Mouse (Mus musculus) left cerebral cortex, adult 18-20 months (tissue): ENCODE results near the gene Klhl3. TPM values are rescaled to one million over a fixed set of nuclear protein-coding genes. Genes with fewer than 3 reads are reported as not detected.

Experiments used
- DNase-seq, 2 experiments: peaks; one replicate each; pipeline ENCODE4 v3.0.0; 2021 to 2022; ENCODE audit warnings: low spot score in 2 of 2, mixed read lengths in 1 of 2
- total RNA-seq, 2 experiments: library from RNA; stranded (reverse); gene quantifications; 2 replicates each; pipeline ENCODE4 v1.2.3; 2021

Gene Klhl3
- total RNA-seq, 2 experiments from 2014 or later: 30.1 to 33.9 TPM

GRCm38 (mm10) chr13:58025701-58026414 is 87.5 kb downstream of the Klhl3 start:
- DNase-seq: no peak

DNA sequence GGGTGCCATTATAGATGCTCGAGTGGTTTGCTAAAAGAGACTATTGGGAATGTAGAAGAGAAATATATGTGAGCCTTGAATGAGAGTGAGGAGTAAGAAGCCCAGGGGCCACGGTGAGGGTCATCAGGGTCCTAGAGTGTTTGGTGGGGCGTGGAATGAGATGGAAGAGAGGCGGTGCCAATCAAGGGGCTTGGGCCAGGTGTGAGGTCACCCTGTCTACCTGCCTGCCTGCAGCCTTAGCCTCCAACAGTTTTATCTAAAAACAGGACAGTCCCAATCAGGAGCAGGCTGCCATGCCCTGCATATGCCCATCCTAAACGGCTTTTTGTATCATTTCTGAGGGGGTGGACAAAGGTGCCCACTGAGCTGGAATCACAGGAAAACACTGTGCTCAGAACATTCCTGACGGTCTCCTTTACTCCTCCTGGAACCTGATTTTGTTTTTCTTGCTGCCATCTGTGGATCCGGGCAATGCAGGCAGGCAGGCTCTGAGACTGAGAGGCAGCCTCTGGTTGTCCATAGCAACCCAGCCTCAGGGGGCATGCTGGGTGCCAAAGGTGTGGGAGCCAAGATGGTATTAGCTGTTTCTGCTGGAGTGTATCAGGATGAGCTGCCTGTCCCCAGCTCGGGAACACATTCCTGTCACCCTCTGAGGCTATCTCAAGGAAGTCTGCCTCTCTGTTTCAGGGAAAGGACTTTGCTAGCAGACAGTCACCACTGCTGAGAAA is 89.5 kb downstream of the Klhl3 start:
- no peak for DNase-seq

DNA sequence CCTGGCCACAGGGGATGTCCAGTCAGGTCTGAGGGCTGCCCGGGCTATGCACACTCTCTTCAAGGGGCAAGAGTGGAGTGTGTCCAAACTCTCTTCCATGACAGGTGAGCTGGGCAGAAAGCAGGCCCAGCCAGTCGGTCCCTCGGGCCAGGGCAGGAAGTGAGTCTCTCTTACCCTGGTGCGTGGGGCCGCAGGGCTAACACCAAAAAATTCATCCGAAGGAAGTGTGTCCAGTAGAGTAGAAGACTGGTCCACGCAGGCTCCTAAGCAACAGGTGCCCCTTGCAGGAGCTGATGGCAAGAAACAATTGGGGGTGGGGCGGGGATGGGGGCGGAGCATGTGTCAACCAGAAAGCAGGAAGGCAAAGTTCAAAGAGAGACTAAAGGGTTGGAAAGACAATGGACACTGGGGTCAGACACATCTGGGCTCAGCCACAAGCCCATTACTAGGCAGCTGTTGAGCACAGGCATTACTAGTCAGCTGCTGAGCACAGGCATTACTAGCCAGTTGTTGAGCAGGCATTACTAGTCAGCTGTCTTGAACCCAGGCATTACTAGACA is 90.3 kb downstream of the Klhl3 start:
- DNase-seq: no peak

DNA sequence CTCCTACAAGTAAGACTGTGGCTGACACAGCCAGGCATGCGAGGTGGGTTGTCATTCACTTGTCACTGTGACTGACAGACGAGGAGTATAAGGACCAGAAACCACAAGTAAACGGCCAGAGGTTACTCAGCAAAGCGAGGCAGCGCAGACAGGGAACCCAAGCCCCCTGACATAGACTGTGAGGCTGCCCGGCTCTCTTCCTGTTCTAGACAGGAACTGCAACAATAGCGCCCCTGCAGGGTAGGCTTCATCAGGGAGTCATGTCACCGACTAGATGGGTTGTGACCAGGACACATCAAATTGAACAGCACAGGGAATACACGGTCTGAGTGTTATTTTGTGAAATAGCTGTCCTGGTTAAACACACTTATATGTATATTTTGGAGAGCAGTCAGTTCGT is 93.0 kb downstream of the Klhl3 start:
- DNase-seq: no peak

DNA sequence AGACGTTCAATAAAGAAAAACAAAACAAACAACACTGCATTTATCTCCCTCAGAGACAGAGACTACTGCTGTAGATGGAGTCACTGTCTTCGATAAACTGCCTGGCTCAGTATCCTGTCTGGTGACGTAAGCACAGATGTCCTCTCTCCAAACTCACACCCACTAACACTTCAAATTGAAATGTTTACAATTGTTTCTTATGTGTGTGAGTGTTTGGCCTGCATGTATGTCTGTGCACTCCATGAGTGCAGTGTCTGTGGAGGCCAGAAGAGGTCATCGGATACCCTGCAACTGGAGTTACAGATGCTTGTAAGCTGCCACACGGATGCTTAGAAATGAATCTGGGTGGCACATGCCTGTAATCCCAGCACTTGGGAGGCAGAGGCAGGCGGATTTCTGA is 96.1 kb downstream of the Klhl3 start:
- DNase-seq: no peak

DNA sequence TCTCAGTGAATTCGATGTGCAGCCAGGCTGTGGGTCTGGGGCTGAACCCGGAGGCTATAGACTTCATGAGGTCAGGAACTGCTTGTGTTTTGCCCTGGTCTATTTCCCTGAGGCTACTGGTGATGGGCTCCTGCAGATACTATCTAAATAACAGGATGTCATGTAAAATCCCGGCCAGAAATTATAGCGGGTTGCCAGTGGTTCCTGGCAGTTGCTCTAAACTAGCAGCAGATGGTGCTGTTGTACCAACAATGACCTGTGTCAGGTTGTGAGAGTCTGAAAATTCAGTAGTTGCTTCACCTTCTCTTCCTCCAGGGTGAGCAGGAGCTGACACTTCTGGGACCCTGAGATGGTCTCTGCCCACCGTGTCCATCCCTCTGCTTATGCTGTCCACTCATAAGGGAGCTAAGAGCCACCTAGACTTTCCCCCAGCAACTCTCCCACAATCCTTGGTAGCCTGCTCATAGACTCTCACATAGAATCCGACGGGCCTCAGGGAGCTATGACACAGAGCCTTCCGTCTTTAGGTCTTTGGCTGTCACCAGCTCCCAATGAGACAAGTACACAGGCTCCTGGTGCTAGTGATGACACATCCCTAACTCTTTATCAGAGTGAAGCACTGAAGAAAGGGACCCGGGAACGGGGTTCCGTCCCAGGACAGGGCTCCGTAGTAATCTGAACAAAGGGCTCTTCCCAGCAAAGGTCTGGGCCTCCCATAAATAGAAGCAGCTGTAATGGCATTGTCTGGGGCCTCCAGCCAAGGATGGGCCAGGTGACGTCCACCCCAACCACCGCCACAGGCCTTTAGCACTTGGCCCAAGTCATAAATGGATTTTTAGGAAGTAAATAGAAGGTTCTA is 101.1 kb downstream of the Klhl3 start:
- peak; percentile 44 to 50 for DNase-seq

DNA sequence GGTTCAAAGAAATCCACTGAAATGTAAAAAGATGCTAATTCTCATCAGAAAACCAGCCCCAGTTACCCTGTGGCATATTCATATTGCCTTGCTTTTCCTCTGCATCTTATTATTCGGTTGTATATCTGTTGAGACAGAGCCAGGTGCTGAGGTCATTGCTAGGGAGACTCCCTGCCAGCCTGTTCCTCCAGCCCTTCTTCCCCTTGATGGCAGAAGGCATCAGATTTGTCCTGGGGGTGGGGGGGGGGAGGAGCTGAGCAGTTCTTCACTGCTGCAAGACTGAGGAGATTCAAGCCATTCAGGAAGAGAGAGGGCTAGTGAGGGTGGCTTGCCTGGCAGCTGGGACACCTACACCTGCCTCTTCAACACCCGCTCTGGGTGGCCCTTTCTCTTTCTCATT is 101.9 kb downstream of the Klhl3 start:
- no peak for DNase-seq

- DNase-seq: no peak
Observed at GRCm38 (mm10) chr13:58010416-58010815, 103.0 kb downstream of the Klhl3 start.

- no peak for DNase-seq
Observed at GRCm38 (mm10) chr13:58009275-58009674, 104.1 kb downstream of the Klhl3 start.

DNA sequence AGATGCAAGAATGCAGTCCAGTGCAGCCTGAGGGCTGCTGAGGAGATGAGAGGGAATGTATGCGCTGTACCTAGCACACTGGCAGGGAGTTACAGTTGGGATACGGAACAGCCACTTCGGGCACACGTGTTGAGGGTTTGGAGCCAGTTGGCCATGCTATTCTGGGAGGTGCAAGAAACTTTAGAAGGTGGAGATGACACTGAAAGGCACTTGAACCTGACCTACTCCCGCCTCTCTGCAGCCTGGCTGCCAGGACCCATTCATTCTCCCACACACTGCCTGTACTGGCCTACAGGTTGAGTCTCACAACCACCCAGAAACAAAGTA is 105.4 kb downstream of the Klhl3 start:
- no peak for DNase-seq

DNA sequence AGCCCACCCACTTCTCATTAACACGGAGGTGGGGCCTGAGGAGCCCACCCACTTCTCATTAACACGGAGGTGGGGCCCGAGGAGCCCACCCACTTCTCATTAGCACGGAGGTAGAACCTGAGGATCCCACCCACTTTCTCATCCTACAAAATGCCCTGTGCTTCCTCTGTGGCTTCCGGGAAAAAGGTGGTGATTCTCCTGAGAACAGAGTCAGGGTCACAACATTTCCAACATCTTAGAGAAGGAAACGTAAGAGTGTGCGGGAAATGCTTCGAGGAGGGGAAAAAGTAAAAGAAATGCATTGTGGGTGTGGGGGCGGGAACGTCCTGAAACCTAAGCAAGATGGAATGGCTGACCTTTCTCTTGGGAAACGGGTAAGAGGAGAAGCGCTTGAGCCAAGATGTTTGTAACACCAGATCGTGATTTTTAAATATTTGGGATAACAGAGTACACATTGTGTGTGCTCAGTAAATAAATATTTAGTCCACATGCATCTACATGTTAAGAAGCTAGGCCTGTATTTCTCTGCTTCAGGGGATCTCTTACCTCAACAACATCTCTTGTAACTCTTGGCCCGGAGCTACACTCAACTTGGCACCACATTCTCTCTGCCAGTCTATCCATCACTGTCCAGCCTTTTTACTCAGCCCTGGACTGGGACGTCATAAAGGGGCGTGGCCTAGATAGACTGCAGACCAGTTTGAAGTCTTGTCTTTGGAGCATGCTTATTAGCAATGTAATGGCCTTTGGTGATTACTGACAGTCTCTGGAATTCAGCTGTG is 105.9 kb downstream of the Klhl3 start:
- no peak for DNase-seq

- DNase-seq: no peak
Observed at GRCm38 (mm10) chr13:58001792-58002191, 111.6 kb downstream of the Klhl3 start.

- no peak for DNase-seq
Observed at GRCm38 (mm10) chr13:57996536-57996935, 116.9 kb downstream of the Klhl3 start.

- no peak for DNase-seq
Observed at GRCm38 (mm10) chr13:57995864-57996263, 117.5 kb downstream of the Klhl3 start.

DNA sequence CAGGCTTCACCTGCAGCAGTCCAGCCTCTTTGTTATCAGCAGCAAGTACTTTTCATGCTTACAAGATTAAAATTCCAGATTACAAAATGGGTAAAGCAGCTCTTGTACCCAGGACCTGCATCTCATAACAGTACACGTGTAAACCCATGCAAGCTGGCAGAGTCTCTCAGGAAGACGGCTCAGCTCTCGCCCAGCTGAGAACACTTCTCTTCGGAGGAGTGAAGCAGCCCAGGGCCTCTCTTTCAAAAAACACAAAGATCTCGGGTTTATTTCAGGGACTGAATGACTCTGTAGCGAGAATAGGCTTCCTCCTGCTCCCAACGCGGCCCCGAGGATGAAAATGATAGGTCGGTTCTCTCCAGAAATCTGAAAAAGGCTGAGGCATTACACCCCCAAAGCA is 128.8 kb downstream of the Klhl3 start:
- no peak for DNase-seq

- DNase-seq: no peak
Observed at GRCm38 (mm10) chr13:57984163-57984562, 129.2 kb downstream of the Klhl3 start.

GRCm38 (mm10) chr13:57983330-57983729 is 130.1 kb downstream of the Klhl3 start:
- peak in 1 of 2 experiments; percentile 22 for DNase-seq

GRCm38 (mm10) chr13:57982904-57983303 is 130.5 kb downstream of the Klhl3 start:
- DNase-seq: peak; percentile 51 to 55

DNA sequence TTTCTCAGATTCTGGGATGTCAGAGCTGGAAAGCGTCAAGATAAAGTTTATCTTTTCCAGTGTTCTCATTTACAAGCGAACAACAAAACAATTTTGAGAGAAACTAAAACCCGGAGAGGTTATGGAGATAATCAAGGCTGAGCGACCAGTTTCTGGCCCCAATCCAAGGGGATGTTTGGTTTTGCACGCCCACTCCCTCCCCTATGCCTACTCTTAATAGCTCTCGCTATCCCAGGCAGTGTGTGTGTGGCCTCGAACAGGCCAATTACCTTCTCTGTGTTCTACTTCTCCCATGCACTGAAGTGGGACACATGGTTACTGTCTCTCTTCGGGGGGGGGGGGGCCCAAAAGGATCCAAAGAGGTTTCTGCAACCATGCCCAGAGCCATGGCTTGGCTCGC is 132.7 kb downstream of the Klhl3 start:
- no peak for DNase-seq

GRCm38 (mm10) chr13:57980071-57980470 is 133.3 kb downstream of the Klhl3 start:
- DNase-seq: no peak

- DNase-seq: no peak
Observed at GRCm38 (mm10) chr13:57978931-57979330, 134.5 kb downstream of the Klhl3 start.
